Mouse (Mus musculus) intestine, embryonic 14.5 days (tissue): ENCODE results near the gene Gm10663. TPM values are rescaled to one million over a fixed set of nuclear protein-coding genes. Genes with fewer than 3 reads are reported as not detected.
A peak's percentile ranks its signal among the peaks of the same experiment; 100 is the strongest.

Experiments
- ATAC-seq: fragments of 200-750 bp; cut with Nextera tagmentation; replicated peaks from 2 replicates; pipeline ENCODE4 v1.8.0; 2017; ENCODE audit warnings: low read depth, moderate number of reproducible peaks, moderate TSS enrichment, moderate library complexity; ENCODE audit not compliant: low FRiP score, low TSS enrichment
- DNase-seq: peaks from one replicate; pipeline ENCODE4 v3.0.0-alpha.2; 2018; ENCODE audit warnings: low spot score
- H3K27ac ChIP-seq: fragments of 300-500 bp; sonication (generic); 2 replicates; pipeline ENCODE4 v1.5.1; 2014; ENCODE audit warnings: low read depth, mild to moderate bottlenecking, control low read depth
- H3K27me3 ChIP-seq: fragments of 300-500 bp; sonication (generic); replicated peaks from 2 replicates; pipeline ENCODE4 v1.6.1; 2014; ENCODE audit warnings: low read length, control low read depth; ENCODE audit not compliant: control insufficient read depth, insufficient read depth
- H3K36me3 ChIP-seq: fragments of 300-500 bp; sonication (generic); 2 replicates; pipeline ENCODE4 v1.6.1; 2014; ENCODE audit warnings: low read length, control low read depth; ENCODE audit not compliant: control insufficient read depth, insufficient read depth
- H3K4me1 ChIP-seq: fragments of 300-500 bp; sonication (generic); replicated peaks from 2 replicates; pipeline ENCODE4 v1.6.1; 2014; ENCODE audit warnings: low read length, control low read depth, mixed read lengths; ENCODE audit not compliant: control insufficient read depth, insufficient read depth
- H3K4me2 ChIP-seq: fragments of 300-500 bp; sonication (generic); 2 replicates; pipeline ENCODE4 v1.6.1; 2014; ENCODE audit warnings: low read length
- H3K4me3 ChIP-seq: fragments of 300-500 bp; sonication (generic); 2 replicates; pipeline ENCODE4 v1.5.1; 2014; ENCODE audit warnings: low read depth, low read length, control low read depth, mixed read lengths
- H3K9ac ChIP-seq: fragments of 300-500 bp; sonication (generic); 2 replicates; pipeline ENCODE4 v1.6.1; 2014; ENCODE audit warnings: mild to moderate bottlenecking, low read length
- H3K9me3 ChIP-seq: fragments of 300-500 bp; sonication (generic); 2 replicates; pipeline ENCODE4 v1.6.1; 2016; ENCODE audit warnings: low read length, control low read depth; ENCODE audit not compliant: control insufficient read depth
- WGBS: fragments of 180-500 bp; shearing (Covaris S2); extraction: QIAGEN DNeasy Blood & Tissue Kit; methylation state at CpG from one replicate; pipeline ENCODE4 v1.1.7; 2014; 5-methylcytosine and 5-hydroxymethylcytosine counted together
- polyA plus RNA-seq: library from polyadenylated mRNA; unstranded; fragments of >200 nt; fragmentation: Nextera tagmentation; extraction: Ambion mirVana; gene quantifications from 2 replicates; pipeline ENCODE4 v1.2.1, GENCODE M21; 2014

The Gm10663 gene
- not detected in 2 replicates for polyA plus RNA-seq

- Histone ChIP-seq H3K4me1 (no peaks in the 10 kb centered on the region), H3K4me2 (peak within 1 kb of the TSS; percentile 12; the same call in 1 of the 2 replicates), H3K4me3 (no peak within 1 kb of the TSS), H3K27me3 (no peaks in the 10 kb centered on the region), H3K27ac (no peak within 1 kb of the TSS), H3K9ac (no peak within 1 kb of the TSS), H3K9me3 (no peaks in the 10 kb centered on the region), H3K36me3 (no peaks in the 10 kb centered on the region)
- no peak for DNase-seq
- no peak for ATAC-seq
- WGBS, result 76% methylated on average over 2 of the region's 2 CpGs
Observed at GRCm38 (mm10) chr8:65074733-65075132, at the start of gene Gm10663. Gm10663 (plus strand) TSS chr8:65075033.

GRCm38 (mm10) chr8:65028959-65029686, 45.7 kb upstream of the Gm10663 start:
- H3K27me3 ChIP-seq, result no peaks in the 10 kb centered on the region
- H3K9me3 ChIP-seq, result no peaks in the 10 kb centered on the region
- no peak overlapping the region for H3K4me3 ChIP-seq
- no peak overlapping the region for H3K27ac ChIP-seq
- H3K4me2 ChIP-seq, result no peak overlapping the region
- 72% methylated on average over 12 of the region's 12 CpGs for WGBS
- H3K36me3 ChIP-seq, result no peaks in the 10 kb centered on the region
- peaks cover 9% of the 10 kb centered on the region; the same call in 1 of the 2 replicates for H3K4me1 ChIP-seq
- ATAC-seq, result no peak
- H3K9ac ChIP-seq, result no peak overlapping the region
- DNase-seq, result no peak

DNA sequence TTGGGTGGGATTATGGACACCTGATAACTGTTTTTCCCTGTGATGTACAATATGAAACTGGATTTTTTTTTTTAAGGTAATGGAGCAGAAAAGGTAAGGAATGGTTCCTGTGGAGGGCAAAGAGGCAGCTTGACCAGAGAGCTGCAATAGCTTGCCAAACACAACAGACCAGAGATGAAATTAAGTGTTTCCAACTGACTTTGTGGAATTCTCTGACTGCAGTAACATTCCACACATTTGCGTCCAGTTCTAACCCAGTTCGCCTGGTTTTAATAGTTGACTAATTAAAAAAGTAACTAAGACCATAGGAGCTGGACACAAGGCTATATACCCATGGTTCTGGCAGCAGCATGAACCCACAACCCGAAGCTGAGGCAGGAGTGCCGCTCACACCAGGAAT, 45.1 kb upstream of the Gm10663 start:
- no peaks in the 10 kb centered on the region for H3K36me3 ChIP-seq
- no peak overlapping the region for H3K27ac ChIP-seq
- no peaks in the 10 kb centered on the region for H3K27me3 ChIP-seq
- WGBS, result 80% methylated on average over 4 of the region's 4 CpGs
- H3K4me3 ChIP-seq, result no peak overlapping the region
- peaks cover 11% of the 10 kb centered on the region; the same call in 1 of the 2 replicates for H3K4me1 ChIP-seq
- no peak for ATAC-seq
- H3K9ac ChIP-seq, result no peak overlapping the region
- no peak overlapping the region for H3K4me2 ChIP-seq
- no peaks in the 10 kb centered on the region for H3K9me3 ChIP-seq
- no peak for DNase-seq

DNA sequence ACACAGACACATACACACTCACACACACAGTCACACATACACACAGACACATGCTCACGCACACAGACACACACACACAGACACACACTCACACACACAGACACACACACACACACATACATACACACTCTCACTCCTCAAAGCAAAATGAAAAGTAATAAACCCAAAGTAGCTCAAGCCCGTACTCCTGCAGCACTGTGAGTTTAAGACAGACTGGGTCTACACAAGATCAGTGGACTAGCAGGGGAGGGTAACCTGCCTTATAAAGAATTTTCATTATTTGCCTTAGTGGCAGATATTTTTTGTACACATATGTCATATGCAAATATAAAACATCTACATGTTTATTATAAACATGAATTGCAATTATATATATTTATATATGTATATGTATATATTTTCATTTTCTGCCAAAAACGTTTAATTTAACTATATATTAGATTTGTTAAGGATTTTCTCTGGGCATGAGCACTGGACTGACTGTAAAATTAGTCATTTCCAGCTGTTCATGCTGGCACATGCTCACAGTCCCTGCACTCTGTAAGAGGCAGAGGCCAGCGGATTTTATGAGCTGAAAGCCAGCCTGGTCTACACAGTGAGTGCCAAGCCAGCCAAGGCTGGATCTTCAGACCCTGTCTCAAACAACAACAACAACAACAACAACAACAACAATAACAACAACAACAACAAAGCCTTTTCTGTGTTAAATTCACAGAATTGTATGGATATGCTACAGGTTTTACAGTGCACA, 43.9 kb upstream of the Gm10663 start:
- 75% methylated on average over 4 of the region's 4 CpGs for WGBS
- Histone ChIP-seq H3K36me3 (no peaks in the 10 kb centered on the region), H3K27me3 (no peaks in the 10 kb centered on the region), H3K4me1 (peaks cover 11% of the 10 kb centered on the region; the same call in 1 of the 2 replicates), H3K27ac (no peak overlapping the region), H3K9me3 (no peaks in the 10 kb centered on the region), H3K9ac (no peak overlapping the region), H3K4me3 (no peak overlapping the region), H3K4me2 (no peak overlapping the region)
- ATAC-seq (no peak), DNase-seq (no peak)

- no peak for DNase-seq
Observed at GRCm38 (mm10) chr8:65032107-65032506, 42.7 kb upstream of the Gm10663 start.

GRCm38 (mm10) chr8:65033056-65033455, 41.8 kb upstream of the Gm10663 start:
- Histone ChIP-seq H3K4me3 (no peak overlapping the region), H3K27me3 (no peaks in the 10 kb centered on the region), H3K4me1 (peaks cover 11% of the 10 kb centered on the region; the same call in 1 of the 2 replicates), H3K9me3 (no peaks in the 10 kb centered on the region), H3K27ac (no peak overlapping the region), H3K4me2 (no peak overlapping the region), H3K36me3 (no peaks in the 10 kb centered on the region), H3K9ac (no peak overlapping the region)
- ATAC-seq (no peak), DNase-seq (no peak)
- WGBS, result 79% methylated on average over 13 of the region's 13 CpGs

More at GRCm38 (mm10) chr8:65032107-65032506, 42.7 kb upstream of the Gm10663 start:
- Histone ChIP-seq H3K27ac (no peak overlapping the region), H3K36me3 (no peaks in the 10 kb centered on the region), H3K27me3 (no peaks in the 10 kb centered on the region), H3K4me3 (no peak overlapping the region), H3K4me1 (peaks cover 11% of the 10 kb centered on the region; the same call in 1 of the 2 replicates), H3K4me2 (no peak overlapping the region), H3K9me3 (no peaks in the 10 kb centered on the region), H3K9ac (no peak overlapping the region)
- ATAC-seq, result no peak
- 95% methylated on average over 1 of the region's 1 CpGs for WGBS

GRCm38 (mm10) chr8:65034136-65034535, 40.7 kb upstream of the Gm10663 start:
- no peak overlapping the region for H3K9ac ChIP-seq
- no peak for ATAC-seq
- no peak overlapping the region for H3K4me2 ChIP-seq
- no peaks in the 10 kb centered on the region for H3K36me3 ChIP-seq
- H3K27me3 ChIP-seq, result no peaks in the 10 kb centered on the region
- H3K9me3 ChIP-seq, result no peaks in the 10 kb centered on the region
- WGBS, result 19% methylated on average over 2 of the region's 2 CpGs
- no peak overlapping the region for H3K27ac ChIP-seq
- peaks cover 11% of the 10 kb centered on the region; the same call in 1 of the 2 replicates for H3K4me1 ChIP-seq
- no peak overlapping the region for H3K4me3 ChIP-seq
- no peak for DNase-seq

- Histone ChIP-seq H3K4me2 (peak within 1 kb of the TSS; percentile 61), H3K36me3 (no peaks in the 10 kb centered on the region), H3K9me3 (no peaks in the 10 kb centered on the region), H3K27me3 (no peaks in the 10 kb centered on the region), H3K4me1 (peaks cover 11% of the 10 kb centered on the region; the same call in 1 of the 2 replicates), H3K4me3 (peak within 1 kb of the TSS; percentile 31), H3K27ac (peak within 1 kb of the TSS; percentile 29; the same call in 1 of the 2 replicates), H3K9ac (no peak within 1 kb of the TSS; the same call in none of the 2 replicates)
- DNase-seq (peak; percentile 75), ATAC-seq (peak; percentile 80)
- under 1% methylated on average over 8 of the region's 8 CpGs for WGBS
Observed at GRCm38 (mm10) chr8:65037117-65037533, 37.7 kb upstream of the Gm10663 start, which contains the start of gene Apela. Apela (minus strand) TSS chr8:65037336.
